Mouse (Mus musculus): Measurements from ENCODE around the gene Antxr2. TPM values are rescaled to one million over a fixed set of nuclear protein-coding genes. Genes with fewer than 3 reads are reported as not detected.

Gene Antxr2
- polyA plus RNA-seq, 1 experiment, result 23.1 TPM

DNA sequence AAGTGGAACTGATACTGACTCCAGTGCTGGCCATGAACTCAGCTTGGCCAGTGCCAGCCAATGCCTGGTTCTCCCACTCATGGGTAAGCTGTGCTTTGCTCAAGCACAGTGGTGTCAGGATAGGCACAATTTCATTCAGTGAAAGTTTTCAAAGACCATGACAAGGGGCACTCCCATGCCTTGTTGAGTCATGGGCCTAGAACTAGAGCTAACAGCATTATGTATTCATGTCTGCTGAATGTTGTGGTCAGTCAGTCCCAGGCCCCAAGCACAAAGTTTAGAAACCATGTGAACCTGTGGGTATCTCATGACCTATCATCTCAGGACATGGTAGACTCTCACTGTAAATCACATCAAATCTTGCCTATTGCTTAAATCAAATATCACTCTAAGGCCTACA lies 10.2 kb downstream of the Antxr2 start:
- no peak for TF ChIP-seq MYOG (IDR thresholded peaks at IDR 0.05; ENCODE audit: control insufficient read depth in 1 of 3, insufficient read depth in 1 of 3, insufficient read length in 2 of 3, low read depth in 2 of 3)
- no peak for TF ChIP-seq TCF12 (IDR thresholded peaks at IDR 0.05; ENCODE audit: insufficient read depth, poor library complexity, severe bottlenecking)
- Histone ChIP-seq H3K4me3 (no peak overlapping the region), H3K4me2 (ENCODE audit: low read depth) (no peak overlapping the region), H3K79me2 (ENCODE audit: control insufficient read depth, insufficient read depth) (no peaks in the 10 kb centered on the region), H3ac (ENCODE audit: control insufficient read depth, insufficient read length) (no peak overlapping the region), H3K36me3 (ENCODE audit: control insufficient read depth, insufficient read depth) (peaks cover 59% of the 10 kb centered on the region), H3K27me3 (ENCODE audit: control insufficient read depth, insufficient read depth, insufficient read length) (no peaks in the 10 kb centered on the region)

DNA sequence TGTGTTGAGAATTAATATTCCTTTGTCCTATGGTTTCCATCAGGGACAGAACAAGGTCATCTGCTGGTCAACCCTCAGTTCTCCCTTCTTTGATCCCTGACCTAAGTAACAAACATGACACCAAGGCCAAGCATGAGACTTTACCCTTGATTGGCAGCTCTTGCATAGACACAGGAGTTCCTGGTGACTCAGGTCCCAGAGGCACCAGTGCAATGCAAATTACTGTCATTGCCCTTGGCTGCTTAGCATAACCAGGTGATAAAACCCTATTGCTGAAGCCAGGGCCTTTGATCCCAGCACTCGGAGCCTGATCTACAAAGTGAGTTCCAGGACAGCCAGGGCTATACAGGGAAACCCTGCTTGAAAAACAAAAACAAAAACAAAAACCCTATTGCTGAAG lies 11.4 kb downstream of the Antxr2 start:
- no peak for TF ChIP-seq TCF3 (IDR thresholded peaks at IDR 0.05; ENCODE audit: insufficient read length, low read depth)
- no peak for TF ChIP-seq SRF (IDR thresholded peaks at IDR 0.05; ENCODE audit: control insufficient read depth, insufficient read length, low read depth)
- Histone ChIP-seq H3K27me3 (ENCODE audit: control insufficient read depth, insufficient read depth, insufficient read length) (no peaks in the 10 kb centered on the region), H3K79me2 (ENCODE audit: control insufficient read depth, insufficient read depth) (no peaks in the 10 kb centered on the region), H3ac (ENCODE audit: control insufficient read depth, insufficient read length) (no peak overlapping the region), H3K4me3 (no peak overlapping the region), H3K36me3 (ENCODE audit: control insufficient read depth, insufficient read depth) (peaks cover 53% of the 10 kb centered on the region), H3K4me2 (ENCODE audit: low read depth) (no peak overlapping the region)

DNA sequence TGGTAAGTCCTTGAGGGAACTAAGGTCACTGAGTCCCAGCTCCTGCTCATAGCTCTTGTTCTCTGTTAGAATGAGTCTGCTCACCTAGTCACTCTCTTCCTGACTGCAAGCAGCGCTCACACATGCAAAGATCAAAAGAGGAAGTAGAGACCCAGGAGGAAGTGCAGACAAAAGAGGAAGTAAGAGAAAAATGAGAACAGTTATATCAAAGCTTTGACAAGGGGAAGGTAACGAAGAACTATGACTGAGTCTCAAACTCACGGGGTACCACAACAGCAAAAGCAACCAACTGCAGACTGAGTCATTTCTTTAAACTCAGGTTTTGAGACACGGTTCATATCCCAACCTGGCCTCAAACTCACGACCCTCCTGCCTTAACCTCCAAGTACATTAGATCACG lies 12.7 kb downstream of the Antxr2 start:
- Histone ChIP-seq H3K79me2 (ENCODE audit: control insufficient read depth, insufficient read depth) (no peaks in the 10 kb centered on the region), H3K4me2 (ENCODE audit: low read depth) (no peak overlapping the region), H3ac (ENCODE audit: control insufficient read depth, insufficient read length) (no peak overlapping the region), H3K27me3 (ENCODE audit: control insufficient read depth, insufficient read depth, insufficient read length) (no peaks in the 10 kb centered on the region), H3K36me3 (ENCODE audit: control insufficient read depth, insufficient read depth) (peaks cover 43% of the 10 kb centered on the region), H3K4me3 (no peak overlapping the region)
- TF ChIP-seq TCF3 (IDR thresholded peaks at IDR 0.05; ENCODE audit: insufficient read length, low read depth), result no peak
- TF ChIP-seq POLR2A (IDR thresholded peaks at IDR 0.05; ENCODE audit: insufficient read length, low read depth), result no peak
- TF ChIP-seq E2F4 (IDR thresholded peaks at IDR 0.05; ENCODE audit: insufficient read depth), result no peak
- TF ChIP-seq USF1 (IDR thresholded peaks at IDR 0.05; ENCODE audit: low read depth), result no peak
- TF ChIP-seq CEBPB (IDR thresholded peaks at IDR 0.05; ENCODE audit: insufficient read depth, poor library complexity, severe bottlenecking), result no peak
- TF ChIP-seq POLR2AphosphoS2 (IDR thresholded peaks at IDR 0.05; ENCODE audit: insufficient read length, low read depth), result no peak
- TF ChIP-seq MYOD1 (IDR thresholded peaks at IDR 0.05; ENCODE audit: control insufficient read depth in 1 of 3, insufficient read length in 2 of 3, low read depth in 2 of 3), result no peak
- TF ChIP-seq MYOG (IDR thresholded peaks at IDR 0.05; ENCODE audit: control insufficient read depth in 1 of 3, insufficient read depth in 1 of 3, insufficient read length in 2 of 3, low read depth in 2 of 3), result no peak
- no peak for TF ChIP-seq REST (IDR thresholded peaks at IDR 0.05; ENCODE audit: insufficient read depth, insufficient read length)
- no peak for TF ChIP-seq SRF (IDR thresholded peaks at IDR 0.05; ENCODE audit: control insufficient read depth, insufficient read length, low read depth)
- no peak for TF ChIP-seq MAX (IDR thresholded peaks at IDR 0.05; ENCODE audit: low read depth)
- TF ChIP-seq TCF12 (IDR thresholded peaks at IDR 0.05; ENCODE audit: insufficient read depth, poor library complexity, severe bottlenecking), result no peak

DNA sequence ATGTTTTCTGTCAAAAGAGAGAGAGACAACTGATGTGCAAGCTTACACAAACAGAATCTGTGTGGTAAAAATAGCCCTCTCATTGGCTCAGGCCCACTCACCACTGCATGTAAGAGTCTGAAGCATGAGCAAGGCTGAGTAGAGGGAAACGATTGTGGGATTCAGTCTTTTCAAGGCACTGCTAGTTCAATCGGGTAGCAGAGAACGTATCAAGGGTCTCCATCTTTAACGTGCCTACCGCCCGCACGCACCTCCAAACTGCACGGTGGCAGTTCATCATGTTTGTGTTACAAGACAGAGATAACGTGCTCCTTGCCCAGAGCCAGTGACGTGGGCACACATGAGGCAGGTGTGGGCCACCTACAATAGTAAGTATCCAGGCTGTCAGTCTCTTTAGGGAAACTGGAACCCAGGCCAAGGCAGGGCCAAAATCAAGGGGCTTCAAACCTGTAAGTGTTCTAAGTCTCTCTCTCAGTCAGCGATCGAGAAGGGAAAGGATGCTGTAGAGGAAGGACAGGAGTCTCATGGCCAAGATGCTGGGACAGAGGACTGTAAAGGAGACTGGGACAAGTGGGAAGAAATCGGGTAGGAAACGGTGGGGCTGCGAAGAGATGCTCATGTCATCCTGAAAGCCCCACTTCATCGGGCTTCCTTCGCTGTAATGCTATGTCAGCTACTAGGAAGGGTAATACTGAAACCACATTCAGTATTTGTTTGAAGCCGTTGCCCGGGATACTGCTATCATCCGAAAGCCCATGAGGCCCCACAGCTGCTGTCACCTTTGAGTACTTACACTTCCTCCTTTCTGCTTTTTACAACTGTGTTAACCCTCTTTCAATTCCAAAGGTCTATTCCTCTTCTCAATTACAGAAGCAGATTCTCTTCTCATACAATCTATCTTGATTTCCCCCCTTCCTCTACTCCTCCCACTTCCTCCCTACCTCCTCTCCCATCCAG lies 14.3 kb downstream of the Antxr2 start:
- peaks cover 41% of the 10 kb centered on the region for H3K36me3 ChIP-seq (ENCODE audit: control insufficient read depth, insufficient read depth)
- no peaks in the 10 kb centered on the region for H3K27me3 ChIP-seq (ENCODE audit: control insufficient read depth, insufficient read depth, insufficient read length)
- no peak overlapping the region for H3K4me2 ChIP-seq (ENCODE audit: low read depth)
- TF ChIP-seq TCF3 (IDR thresholded peaks at IDR 0.05; ENCODE audit: insufficient read length, low read depth), result no peak
- TF ChIP-seq E2F4 (IDR thresholded peaks at IDR 0.05; ENCODE audit: insufficient read depth), result no peak
- TF ChIP-seq SRF (IDR thresholded peaks at IDR 0.05; ENCODE audit: control insufficient read depth, insufficient read length, low read depth), result no peak
- no peak for TF ChIP-seq MYOD1 (IDR thresholded peaks at IDR 0.05; ENCODE audit: control insufficient read depth in 1 of 3, insufficient read length in 2 of 3, low read depth in 2 of 3)
- TF ChIP-seq TCF12 (IDR thresholded peaks at IDR 0.05; ENCODE audit: insufficient read depth, poor library complexity, severe bottlenecking), result no peak
- no peak for TF ChIP-seq CEBPB (IDR thresholded peaks at IDR 0.05; ENCODE audit: insufficient read depth, poor library complexity, severe bottlenecking)
- no peak for TF ChIP-seq USF1 (IDR thresholded peaks at IDR 0.05; ENCODE audit: low read depth)
- no peak for TF ChIP-seq POLR2AphosphoS2 (IDR thresholded peaks at IDR 0.05; ENCODE audit: insufficient read length, low read depth)
- no peak overlapping the region for H3K4me3 ChIP-seq
- H3K79me2 ChIP-seq (ENCODE audit: control insufficient read depth, insufficient read depth), result no peaks in the 10 kb centered on the region
- H3ac ChIP-seq (ENCODE audit: control insufficient read depth, insufficient read length), result no peak overlapping the region

DNA sequence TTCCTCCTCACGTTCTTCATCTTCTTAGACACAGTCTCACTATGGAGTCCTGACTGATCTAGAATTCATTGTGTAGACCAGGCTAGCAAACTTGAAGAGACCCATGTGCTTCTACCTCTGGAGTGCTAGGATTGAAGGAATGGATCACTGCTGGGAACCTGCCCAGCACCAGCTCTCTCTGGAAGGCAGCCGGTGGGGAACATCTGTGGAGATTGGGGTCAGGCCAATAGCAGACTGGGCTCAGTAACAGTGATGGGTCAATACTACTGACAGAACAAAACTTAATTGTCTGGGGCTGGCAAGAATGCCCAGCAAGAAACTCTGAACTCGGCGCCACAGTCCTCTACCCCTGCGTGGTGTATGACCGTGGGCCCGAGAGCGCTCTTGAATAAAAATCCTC lies 25.1 kb downstream of the Antxr2 start:
- Histone ChIP-seq H3K36me3 (ENCODE audit: control insufficient read depth, insufficient read depth) (peaks cover 45% of the 10 kb centered on the region), H3K4me3 (no peak overlapping the region), H3ac (ENCODE audit: control insufficient read depth, insufficient read length) (no peak overlapping the region), H3K79me2 (ENCODE audit: control insufficient read depth, insufficient read depth) (no peaks in the 10 kb centered on the region), H3K27me3 (ENCODE audit: control insufficient read depth, insufficient read depth, insufficient read length) (no peaks in the 10 kb centered on the region), H3K4me2 (ENCODE audit: low read depth) (no peak overlapping the region)
- TF ChIP-seq MYOG (IDR thresholded peaks at IDR 0.05; ENCODE audit: control insufficient read depth in 1 of 3, insufficient read depth in 1 of 3, insufficient read length in 2 of 3, low read depth in 2 of 3) (no peak), USF1 (IDR thresholded peaks at IDR 0.05; ENCODE audit: low read depth) (no peak), TCF3 (IDR thresholded peaks at IDR 0.05; ENCODE audit: insufficient read length, low read depth) (no peak), REST (IDR thresholded peaks at IDR 0.05; ENCODE audit: insufficient read depth, insufficient read length) (no peak), CEBPB (IDR thresholded peaks at IDR 0.05; ENCODE audit: insufficient read depth, poor library complexity, severe bottlenecking) (no peak), POLR2A (IDR thresholded peaks at IDR 0.05; ENCODE audit: insufficient read length, low read depth) (no peak), MAX (IDR thresholded peaks at IDR 0.05; ENCODE audit: low read depth) (no peak), TCF12 (IDR thresholded peaks at IDR 0.05; ENCODE audit: insufficient read depth, poor library complexity, severe bottlenecking) (no peak), SRF (IDR thresholded peaks at IDR 0.05; ENCODE audit: control insufficient read depth, insufficient read length, low read depth) (no peak), E2F4 (IDR thresholded peaks at IDR 0.05; ENCODE audit: insufficient read depth) (no peak)
